Mouse (Mus musculus) stomach, postnatal 0 days (tissue): ENCODE data around the gene Tmem104. TPM values are rescaled to one million over a fixed set of nuclear protein-coding genes. Genes with fewer than 3 reads are reported as not detected.

ENCODE experiments used
- ATAC-seq: fragments of 200-750 bp; cut with Nextera tagmentation; 2 replicates; pipeline ENCODE4 v1.8.0; 2017; ENCODE audit not compliant: low FRiP score, low TSS enrichment
- DNase-seq: peaks from one replicate; pipeline ENCODE4 v3.0.0-alpha.2; 2016; ENCODE audit warnings: low spot score
- H3K27ac ChIP-seq: fragments of 300-500 bp; sonication (generic); replicated peaks from 2 replicates; pipeline ENCODE4 v1.5.1; 2014; ENCODE audit warnings: mild to moderate bottlenecking, control low read depth
- H3K27me3 ChIP-seq: fragments of 300-500 bp; sonication (generic); 2 replicates; pipeline ENCODE4 v1.6.1; 2014; ENCODE audit warnings: low read length; ENCODE audit not compliant: control insufficient read depth, insufficient read depth
- H3K36me3 ChIP-seq: fragments of 300-500 bp; sonication (generic); 2 replicates; pipeline ENCODE4 v1.6.1; 2014; ENCODE audit warnings: low read length, mixed read lengths; ENCODE audit not compliant: control insufficient read depth, insufficient read depth
- H3K4me1 ChIP-seq: fragments of 300-500 bp; sonication (generic); replicated peaks from 2 replicates; pipeline ENCODE4 v1.6.1; 2014; ENCODE audit warnings: antibody characterized with exemption; ENCODE audit not compliant: control insufficient read depth, insufficient read depth
- H3K4me2 ChIP-seq: fragments of 300-500 bp; sonication (generic); replicated peaks from 2 replicates; pipeline ENCODE4 v1.6.1; 2014; ENCODE audit warnings: low read depth, mild to moderate bottlenecking, control low read depth, moderate library complexity
- H3K4me3 ChIP-seq: fragments of 300-500 bp; sonication (generic); 2 replicates; pipeline ENCODE4 v1.5.1; 2014; ENCODE audit warnings: low read depth, low read length, control low read depth
- H3K9ac ChIP-seq: fragments of 300-500 bp; sonication (generic); 2 replicates; pipeline ENCODE4 v1.6.1; 2014; ENCODE audit warnings: mild to moderate bottlenecking, low read length, control low read depth, mixed read lengths
- H3K9me3 ChIP-seq: fragments of 300-500 bp; sonication (generic); 2 replicates; pipeline ENCODE4 v1.6.1; 2016; ENCODE audit warnings: low read length; ENCODE audit not compliant: control insufficient read depth
- CTCF ChIP-seq: IDR thresholded peaks from 2 replicates; pipeline ENCODE4 v1.5.1; 2016; ENCODE audit warnings: antibody characterized with exemption, low read depth, mild to moderate bottlenecking, moderate library complexity
- EP300 ChIP-seq: optimal IDR thresholded peaks from 2 replicates; pipeline ENCODE3; 2016; ENCODE audit warnings: antibody characterized with exemption
- WGBS: fragments of 180-500 bp; shearing (Covaris S2); extraction: QIAGEN DNeasy Blood & Tissue Kit; methylation state at CpG from one replicate; pipeline ENCODE4 v1.1.7; 2014; 5-methylcytosine and 5-hydroxymethylcytosine counted together
- polyA plus RNA-seq: library from polyadenylated mRNA; unstranded; fragments of >200 nt; fragmentation: Nextera tagmentation; extraction: Ambion mirVana; gene quantifications from 2 replicates; pipeline ENCODE4 v1.2.1, GENCODE M21; 2015

Gene Tmem104
- 6.3 and 8.2 TPM in 2 replicates for polyA plus RNA-seq

- peak; percentile 58 for TF ChIP-seq CTCF
- TF ChIP-seq EP300 = no peak
Observed at GRCm38 (mm10) chr11:115187224-115187639, at the start of gene Tmem104. Gene Tmem104, plus strand, starts transcription at chr11:115187487.

GRCm38 (mm10) chr11:115138597-115139262, 48.6 kb upstream of the Tmem104 start:
- DNase-seq = no peak
- Histone ChIP-seq H3K9me3 (no peaks in the 10 kb centered on the region), H3K36me3 (no peaks in the 10 kb centered on the region), H3K27ac (no peak overlapping the region), H3K9ac (no peak overlapping the region), H3K4me2 (no peak overlapping the region), H3K27me3 (no peaks in the 10 kb centered on the region), H3K4me1 (no peaks in the 10 kb centered on the region), H3K4me3 (no peak overlapping the region)
- WGBS = 76% methylated on average over 5 of the region's 5 CpGs
- peak; percentile 51; the same call in 1 of the 2 replicates for ATAC-seq
- no peak for TF ChIP-seq CTCF

More at GRCm38 (mm10) chr11:115187224-115187639, at the start of gene Tmem104:
- Histone ChIP-seq H3K4me1 (peaks cover 3% of the 10 kb centered on the region; the same call in 1 of the 2 replicates), H3K9me3 (no peaks in the 10 kb centered on the region), H3K27me3 (no peaks in the 10 kb centered on the region), H3K4me2 (peak within 1 kb of the TSS; percentile 93), H3K9ac (peak within 1 kb of the TSS; percentile 75), H3K36me3 (no peaks in the 10 kb centered on the region), H3K27ac (peak within 1 kb of the TSS; percentile 86), H3K4me3 (peak within 1 kb of the TSS; percentile 65)
- peak; percentile 99 for DNase-seq
- under 1% methylated on average over 39 of the region's 39 CpGs for WGBS
- ATAC-seq = peak; percentile 90

- H3K4me1 ChIP-seq = no peaks in the 10 kb centered on the region
- no peak overlapping the region for H3K9ac ChIP-seq
- no peaks in the 10 kb centered on the region for H3K9me3 ChIP-seq
- no peak overlapping the region for H3K27ac ChIP-seq
- no peaks in the 10 kb centered on the region for H3K27me3 ChIP-seq
- TF ChIP-seq CTCF (no peak), EP300 (no peak)
- no peak overlapping the region for H3K4me3 ChIP-seq
- no peak for DNase-seq
- no peak overlapping the region for H3K4me2 ChIP-seq
- ATAC-seq = no peak
- no peaks in the 10 kb centered on the region for H3K36me3 ChIP-seq
- 76% methylated on average over 2 of the region's 2 CpGs for WGBS
Observed at GRCm38 (mm10) chr11:115141970-115142369, 45.3 kb upstream of the Tmem104 start.

- Histone ChIP-seq H3K36me3 (no peaks in the 10 kb centered on the region), H3K4me1 (no peaks in the 10 kb centered on the region), H3K4me2 (no peak overlapping the region), H3K27me3 (no peaks in the 10 kb centered on the region), H3K4me3 (no peak overlapping the region), H3K27ac (no peak overlapping the region), H3K9me3 (no peaks in the 10 kb centered on the region), H3K9ac (no peak overlapping the region)
- no peak for ATAC-seq
- WGBS = 74% methylated on average over 4 of the region's 4 CpGs
- TF ChIP-seq EP300 (no peak), CTCF (no peak)
- no peak for DNase-seq
Observed at GRCm38 (mm10) chr11:115147813-115148212, 39.5 kb upstream of the Tmem104 start.

GRCm38 (mm10) chr11:115150741-115151254, 36.5 kb upstream of the Tmem104 start:
- Histone ChIP-seq H3K9ac (no peak overlapping the region), H3K36me3 (no peaks in the 10 kb centered on the region), H3K4me2 (no peak overlapping the region), H3K27ac (no peak overlapping the region), H3K9me3 (no peaks in the 10 kb centered on the region), H3K4me1 (no peaks in the 10 kb centered on the region), H3K4me3 (no peak overlapping the region), H3K27me3 (no peaks in the 10 kb centered on the region)
- WGBS = 57% methylated on average over 6 of the region's 6 CpGs
- TF ChIP-seq CTCF (no peak), EP300 (no peak)
- no peak for ATAC-seq
- DNase-seq = no peak
